Mouse (Mus musculus): Measurements from ENCODE around the gene Mast4. TPM values are rescaled to one million over a fixed set of nuclear protein-coding genes. Genes with fewer than 3 reads are reported as not detected.

Mast4 gene
- polyA plus RNA-seq, 1 experiment from 2014 or later: 33.0 TPM

DNA sequence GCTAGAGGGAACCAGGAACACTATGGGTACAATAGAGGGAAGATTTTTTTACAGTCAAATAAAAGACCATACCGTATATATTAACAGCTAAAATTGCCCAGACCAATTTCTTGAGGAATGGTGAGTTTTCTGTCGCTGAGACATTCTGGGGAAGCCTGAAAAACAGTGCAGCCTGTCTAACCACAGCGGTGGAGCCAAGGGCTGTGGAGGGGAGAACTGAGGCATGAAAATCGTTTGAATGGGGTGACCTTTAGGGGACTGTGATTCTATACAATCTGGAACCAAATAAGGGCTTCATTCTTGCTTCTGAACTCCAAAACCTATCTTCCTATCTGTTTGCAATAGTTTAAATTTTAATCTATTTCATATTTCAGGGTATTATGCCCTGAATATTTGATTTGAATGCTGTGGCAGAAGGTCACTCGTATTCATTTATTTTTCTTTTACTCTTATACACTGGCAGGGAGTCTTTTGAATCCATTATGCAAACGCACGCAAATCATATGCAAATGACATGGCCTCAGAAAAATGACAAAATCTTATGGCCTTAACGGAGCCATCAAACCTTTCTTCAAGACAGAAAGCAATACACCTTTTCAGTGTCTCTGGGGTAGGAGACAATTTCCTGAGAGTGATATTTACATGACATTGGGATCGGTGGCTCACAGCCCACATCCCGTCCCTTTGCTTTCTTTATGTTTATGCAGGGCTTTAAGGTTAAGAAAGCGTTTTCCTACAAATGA is 642.7 kb downstream of the Mast4 start:
- no peaks in the 10 kb centered on the region for H3K27me3 ChIP-seq (ENCODE audit: control insufficient read depth, insufficient read depth, low read length)
- 49% methylated on average over 11 of the region's 11 CpGs for WGBS
- no peaks in the 10 kb centered on the region for H3K36me3 ChIP-seq (ENCODE audit: control insufficient read depth, insufficient read depth, low read length)
- H3K9me3 ChIP-seq (ENCODE audit: control insufficient read depth, low read length): no peaks in the 10 kb centered on the region
- no peaks in the 10 kb centered on the region for H3K4me1 ChIP-seq (ENCODE audit: control insufficient read depth, insufficient read depth, low read length)
- H3K27ac ChIP-seq (ENCODE audit: low read depth, low read length): no peak overlapping the region
- H3K9ac ChIP-seq (replicated peaks; ENCODE audit: low read depth, low read length): no peak overlapping the region
- no peak overlapping the region for H3K4me2 ChIP-seq (ENCODE audit: low read depth, low read length)
- no peak overlapping the region for H3K4me3 ChIP-seq (ENCODE audit: low read depth, low read length)
- no peak for ATAC-seq (ENCODE audit: low read depth)

GRCm38 (mm10) chr13:102690184-102690583 is 644.1 kb downstream of the Mast4 start:
- H3K27me3 ChIP-seq (ENCODE audit: control insufficient read depth, insufficient read depth, low read length): no peaks in the 10 kb centered on the region
- H3K4me2 ChIP-seq (ENCODE audit: low read depth, low read length): no peak overlapping the region
- H3K4me1 ChIP-seq (ENCODE audit: control insufficient read depth, insufficient read depth, low read length): no peaks in the 10 kb centered on the region
- H3K36me3 ChIP-seq (ENCODE audit: control insufficient read depth, insufficient read depth, low read length): no peaks in the 10 kb centered on the region
- 96% methylated on average over 5 of the region's 5 CpGs for WGBS
- ATAC-seq (ENCODE audit: low read depth): no peak
- H3K4me3 ChIP-seq (ENCODE audit: low read depth, low read length): no peak overlapping the region
- no peak overlapping the region for H3K9ac ChIP-seq (replicated peaks; ENCODE audit: low read depth, low read length)
- H3K9me3 ChIP-seq (ENCODE audit: control insufficient read depth, low read length): no peaks in the 10 kb centered on the region
- no peak overlapping the region for H3K27ac ChIP-seq (ENCODE audit: low read depth, low read length)

- ATAC-seq (ENCODE audit: low read depth): no peak
- no peaks in the 10 kb centered on the region for H3K4me1 ChIP-seq (ENCODE audit: control insufficient read depth, insufficient read depth, low read length)
- 87% methylated on average over 6 of the region's 6 CpGs for WGBS
Observed at GRCm38 (mm10) chr13:102689201-102690090, 644.9 kb downstream of the Mast4 start.

DNA sequence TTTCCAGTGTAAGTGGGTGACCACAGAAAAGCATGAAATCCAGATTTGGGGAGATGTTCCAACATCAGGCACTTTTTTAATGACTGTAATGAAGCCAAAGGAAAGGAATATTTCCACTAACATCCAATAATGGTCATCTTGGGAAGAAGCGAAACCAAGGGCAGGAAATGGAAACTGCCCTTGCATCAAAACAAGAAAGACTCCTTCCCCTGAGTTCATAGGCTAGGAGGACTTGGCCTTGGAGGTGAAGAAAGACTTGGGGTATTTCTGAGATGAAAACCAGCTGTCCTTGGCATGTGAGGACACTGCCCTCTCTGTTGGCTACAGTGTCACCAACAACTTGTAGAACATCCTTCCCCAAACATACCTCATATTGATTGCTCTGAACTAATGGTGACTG is 646.2 kb downstream of the Mast4 start:
- Histone ChIP-seq H3K9me3 (ENCODE audit: control insufficient read depth, low read length) (no peaks in the 10 kb centered on the region), H3K36me3 (ENCODE audit: control insufficient read depth, insufficient read depth, low read length) (no peaks in the 10 kb centered on the region), H3K4me1 (ENCODE audit: control insufficient read depth, insufficient read depth, low read length) (no peaks in the 10 kb centered on the region), H3K27me3 (ENCODE audit: control insufficient read depth, insufficient read depth, low read length) (no peaks in the 10 kb centered on the region), H3K9ac (replicated peaks; ENCODE audit: low read depth, low read length) (no peak overlapping the region), H3K4me2 (ENCODE audit: low read depth, low read length) (no peak overlapping the region), H3K27ac (ENCODE audit: low read depth, low read length) (no peak overlapping the region), H3K4me3 (ENCODE audit: low read depth, low read length) (no peak overlapping the region)
- WGBS: 96% methylated on average over 1 of the region's 1 CpGs
- ATAC-seq (ENCODE audit: low read depth): no peak

More at GRCm38 (mm10) chr13:102689201-102690090, 644.9 kb downstream of the Mast4 start:
- no peaks in the 10 kb centered on the region for H3K27me3 ChIP-seq (ENCODE audit: control insufficient read depth, insufficient read depth, low read length)
- no peak overlapping the region for H3K9ac ChIP-seq (replicated peaks; ENCODE audit: low read depth, low read length)
- H3K27ac ChIP-seq (ENCODE audit: low read depth, low read length): no peak overlapping the region
- H3K9me3 ChIP-seq (ENCODE audit: control insufficient read depth, low read length): no peaks in the 10 kb centered on the region
- no peak overlapping the region for H3K4me2 ChIP-seq (ENCODE audit: low read depth, low read length)
- H3K4me3 ChIP-seq (ENCODE audit: low read depth, low read length): no peak overlapping the region
- no peaks in the 10 kb centered on the region for H3K36me3 ChIP-seq (ENCODE audit: control insufficient read depth, insufficient read depth, low read length)

GRCm38 (mm10) chr13:102684890-102685289 is 649.4 kb downstream of the Mast4 start:
- no peaks in the 10 kb centered on the region for H3K4me1 ChIP-seq (ENCODE audit: control insufficient read depth, insufficient read depth, low read length)
- no peaks in the 10 kb centered on the region for H3K27me3 ChIP-seq (ENCODE audit: control insufficient read depth, insufficient read depth, low read length)
- no peak overlapping the region for H3K9ac ChIP-seq (replicated peaks; ENCODE audit: low read depth, low read length)
- no peak overlapping the region for H3K27ac ChIP-seq (ENCODE audit: low read depth, low read length)
- no peaks in the 10 kb centered on the region for H3K9me3 ChIP-seq (ENCODE audit: control insufficient read depth, low read length)
- 80% methylated on average over 4 of the region's 4 CpGs for WGBS
- no peaks in the 10 kb centered on the region for H3K36me3 ChIP-seq (ENCODE audit: control insufficient read depth, insufficient read depth, low read length)
- ATAC-seq (ENCODE audit: low read depth): no peak
- H3K4me2 ChIP-seq (ENCODE audit: low read depth, low read length): no peak overlapping the region
- no peak overlapping the region for H3K4me3 ChIP-seq (ENCODE audit: low read depth, low read length)
